Mouse (Mus musculus) embryonic stem cell, embryonic (primary cell): ENCODE results near the gene Bet1l.
"Not testable (repeated sequence)": the region's sequence is repeated elsewhere in the genome, so short reads cannot be mapped to it uniquely, and the experiment has no call there.

Source experiments
- CTCF ChIA-PET, 4 experiments: fragments of 300-600 bp in 2 of 4; fragments of 350-600 bp in 2 of 4; sonication (Branson Sonifier 250); formaldehyde crosslinking; loops; one replicate each; lab custom pipeline; 2022; ENCODE audit warnings: inconsistent platforms in 2 of 4; lab: Charles Lee
- POLR2A ChIA-PET, 4 experiments: fragments of 300-600 bp in 2 of 4; fragments of 350-600 bp in 2 of 4; sonication (Branson Sonifier 250); formaldehyde crosslinking; loops; one replicate each; lab custom pipeline; 2022; ENCODE audit warnings: antibody characterized with exemption in 4 of 4, inconsistent platforms in 1 of 4; lab: Charles Lee

The Bet1l gene

DNA sequence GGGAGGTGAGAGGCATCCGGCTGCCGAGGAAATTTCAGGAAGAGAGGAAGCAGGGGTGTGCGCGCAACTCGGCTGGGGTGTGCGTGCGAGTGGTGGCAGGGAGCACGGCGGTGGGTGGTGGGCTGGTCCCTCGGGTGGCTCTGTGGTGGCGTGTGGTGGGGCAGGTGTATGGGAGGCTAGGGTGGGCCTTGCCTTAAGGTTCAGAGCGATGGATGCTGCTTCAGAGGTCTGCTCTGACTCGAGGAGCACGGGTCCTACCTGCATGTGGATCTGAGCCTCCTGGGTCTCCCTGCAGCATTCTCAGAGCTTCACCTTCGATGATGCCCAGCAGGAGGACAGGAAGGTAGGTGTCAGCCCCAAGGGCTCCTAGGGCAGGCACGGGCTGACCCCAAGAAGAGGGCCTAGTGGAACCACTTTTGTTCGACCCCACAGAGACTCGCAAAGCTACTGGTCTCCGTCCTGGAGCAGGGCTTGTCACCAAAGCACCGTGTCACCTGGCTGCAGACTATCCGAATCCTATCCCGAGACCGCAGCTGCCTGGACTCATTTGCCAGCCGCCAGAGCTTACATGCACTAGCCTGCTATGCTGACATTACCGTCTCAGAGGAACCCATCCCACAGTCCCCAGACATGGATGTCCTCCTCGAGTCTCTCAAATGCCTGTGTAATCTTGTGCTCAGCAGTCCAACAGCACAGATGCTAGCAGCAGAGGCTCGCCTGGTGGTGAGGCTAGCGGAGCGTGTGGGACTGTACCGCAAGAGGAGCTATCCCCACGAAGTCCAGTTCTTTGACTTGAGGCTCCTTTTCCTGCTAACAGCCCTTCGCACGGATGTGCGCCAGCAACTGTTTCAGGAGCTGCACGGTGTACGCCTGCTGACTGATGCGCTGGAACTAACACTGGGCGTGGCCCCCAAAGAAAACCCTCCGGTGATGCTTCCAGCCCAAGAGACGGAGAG lies at the start of gene Bet1l:
Bet1l (minus strand) TSS at position 28 of the 956 bp plus-strand sequence.
- POLR2A ChIA-PET = interaction anchor here in 3 of 4 experiments (0.6 to 6.8 kb wide), 34 partner anchors 10 to 756 kb away, joined by 3 to 50 read pairs (median 5); partner anchors contain the start of genes Psmd13 (in 3 of the 3), Sirt3 (in 3 of the 3), Odf3 (in 2 of the 3) and Fuom (in 1 of the 3)
- CTCF ChIA-PET = interaction anchor here in 3 of 4 experiments (0.6 to 1.5 kb wide), 9 partner anchors 13 to 318 kb away, joined by 3 to 6 read pairs (median 3); partner anchors contain the start of gene Scgb1c1 (in 1 of the 3)

- ChIA-PET POLR2A (interaction anchor here in 2 of 4 experiments (0.9 to 3.2 kb wide), 6 partner anchors 15 to 216 kb away, joined by 4 to 30 read pairs (median 12); partner anchors contain the start of genes Nlrp6 (in 1 of the 2), Psmd13 (in 1 of the 2) and Sirt3 (in 1 of the 2)), CTCF (interaction anchor here (0.6 to 3.9 kb wide), 19 partner anchors 13 to 453 kb away, joined by 3 to 48 read pairs (median 12); partner anchors contain the start of genes Nlrp6 (in 2 of the 4) and Scgb1c1 (in 1 of the 4))
These were observed 49.8 kb upstream of the Bet1l start for GRCm38 (mm10) chr7:140907131-140907530.

- CTCF ChIA-PET = interaction anchor here in 3 of 4 experiments (1.1 to 1.6 kb wide), 7 partner anchors 99 to 271 kb away, joined by 3 to 6 read pairs (median 3); no protein-coding TSS in a partner anchor
These were observed 48.3 kb upstream of the Bet1l start for GRCm38 (mm10) chr7:140905642-140906081.

GRCm38 (mm10) chr7:140903212-140903611 lies 45.8 kb upstream of the Bet1l start:
- ChIA-PET CTCF (interaction anchor here (0.5 to 3.1 kb wide), 61 partner anchors 9 to 1719 kb away, joined by 3 to 50 read pairs (median 4); partner anchors contain the start of genes Scgb1c1 (in 4 of the 4), Odf3 (in 3 of the 4), Sirt3 (in 2 of the 4) and Bet1l (in 1 of the 4)), POLR2A (interaction anchor here in 3 of 4 experiments (0.6 to 2.3 kb wide), 38 partner anchors 9 to 822 kb away, joined by 3 to 12 read pairs (median 4); partner anchors contain the start of genes Sirt3 (in 3 of the 3), Gm45785 (in 2 of the 3), Nlrp6 (in 2 of the 3) and Odf3 (in 2 of the 3))

More at GRCm38 (mm10) chr7:140905642-140906081, 48.3 kb upstream of the Bet1l start:
- POLR2A ChIA-PET = interaction anchor here in 1 of 4 experiments (0.8 to 1.8 kb wide), 4 partner anchors 11 to 70 kb away, joined by 3 to 8 read pairs (median 4); no protein-coding TSS in a partner anchor

- POLR2A ChIA-PET = interaction anchor here in 3 of 4 experiments (0.7 to 2.3 kb wide), 19 partner anchors 8 to 821 kb away, joined by 3 to 12 read pairs (median 4); partner anchors contain the start of genes Sirt3 (in 3 of the 3), Psmd13 (in 2 of the 3), Gm45785 (in 1 of the 3) and Nlrp6 (in 1 of the 3)
- CTCF ChIA-PET = interaction anchor here (0.9 to 3.1 kb wide), 23 partner anchors 9 to 715 kb away, joined by 3 to 50 read pairs (median 5); partner anchors contain the start of genes Scgb1c1 (in 3 of the 4), Odf3 (in 2 of the 4), Pgghg (in 1 of the 4) and Psmd13 (in 1 of the 4)
These were observed 44.9 kb upstream of the Bet1l start for GRCm38 (mm10) chr7:140902036-140902875.

DNA sequence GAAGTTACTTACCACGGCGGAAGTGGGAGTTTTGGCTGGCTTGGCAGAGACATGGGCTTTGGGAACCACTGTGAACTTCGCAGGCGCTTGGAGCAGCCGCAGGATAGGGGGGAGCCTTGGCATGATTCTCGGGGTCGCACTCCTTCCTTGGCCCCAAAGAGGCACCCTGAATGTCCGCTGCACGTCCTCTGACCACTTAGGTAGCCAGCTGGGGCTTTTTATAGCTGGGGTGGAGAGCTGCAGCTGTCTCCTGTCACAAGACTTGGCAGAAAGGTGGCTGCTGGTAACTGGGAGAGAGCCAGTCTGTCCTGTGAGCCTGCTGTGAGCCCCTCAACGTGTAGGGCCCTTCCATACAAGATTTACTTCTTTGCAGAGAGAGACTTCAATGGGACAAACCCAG lies 42.8 kb upstream of the Bet1l start, which contains the start of gene Cox8b:
Cox8b (minus strand) TSS at position 227 of the 400 bp plus-strand sequence.
- CTCF ChIA-PET = no interaction called here
- POLR2A ChIA-PET = interaction anchor here in 2 of 4 experiments (0.9 to 2.5 kb wide), 6 partner anchors 8 to 59 kb away, joined by 3 to 7 read pairs (median 6); no protein-coding TSS in a partner anchor

DNA sequence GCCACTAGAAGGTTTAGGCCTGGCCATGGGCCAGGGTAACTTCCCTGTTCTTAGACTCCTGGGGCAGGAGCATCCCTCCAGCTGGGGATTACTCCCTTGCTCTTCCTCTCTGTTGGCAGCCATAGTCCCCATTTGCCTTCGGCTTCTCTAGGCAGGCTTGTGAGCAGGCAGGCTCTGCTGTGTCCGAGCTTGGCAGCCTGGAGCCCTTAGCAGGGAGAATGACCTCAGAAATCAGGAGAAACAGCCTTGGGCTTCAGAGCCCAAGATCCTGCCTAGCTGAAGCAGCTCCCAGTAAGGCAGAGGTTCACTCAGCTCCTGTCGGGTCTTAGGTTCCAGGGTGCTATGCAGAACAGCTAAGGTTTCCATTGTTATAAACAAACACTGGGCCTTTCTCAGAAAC lies 41.7 kb upstream of the Bet1l start:
- CTCF ChIA-PET = interaction anchor here in 2 of 4 experiments (0.8 to 1.1 kb wide), 3 partner anchors 9 to 54 kb away, joined by 3 to 5 read pairs (median 3); partner anchors contain the start of gene Scgb1c1 (in 2 of the 2)
- POLR2A ChIA-PET = interaction anchor here in 2 of 4 experiments (0.5 to 2.5 kb wide), 14 partner anchors 9 to 326 kb away, joined by 3 to 7 read pairs (median 4); partner anchors contain the start of genes Gm45785 (in 1 of the 2), Psmd13 (in 1 of the 2), Ric8a (in 1 of the 2) and Sirt3 (in 1 of the 2)

DNA sequence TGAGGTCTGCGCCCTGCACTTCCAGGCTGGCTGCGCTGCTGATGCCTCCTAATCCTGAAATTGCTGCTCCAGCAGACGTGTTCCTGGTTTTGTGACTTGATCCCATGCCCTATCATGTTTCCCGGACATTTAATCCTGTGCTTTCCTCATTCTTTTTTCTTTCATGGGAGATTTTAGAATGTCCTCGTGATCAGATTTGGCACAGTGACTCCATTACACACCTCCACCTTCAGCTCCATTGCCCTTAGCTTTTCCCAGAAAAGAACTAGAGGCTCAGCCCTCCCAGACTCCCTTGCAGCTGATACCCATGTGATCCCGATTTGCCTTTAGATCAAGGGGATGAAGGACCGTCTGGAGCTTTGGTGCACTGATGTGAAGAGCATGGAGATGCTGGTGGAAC lies 40.5 kb upstream of the Bet1l start:
- ChIA-PET POLR2A (interaction anchor here in 1 of 4 experiments (1.3 to 1.4 kb wide), 2 partner anchors 15 to 17 kb away, joined by 3 to 4 read pairs; partner anchors contain the start of gene Sirt3), CTCF (interaction anchor here in 1 of 4 experiments (0.9 kb wide), 1 partner anchor 53 kb away, joined by 4 read pairs; the partner anchor contains the start of gene Scgb1c1)

- ChIA-PET POLR2A (interaction anchor here in 3 of 4 experiments (0.6 to 2.0 kb wide), 10 partner anchors 9 to 74 kb away, joined by 3 to 6 read pairs (median 4); partner anchors contain the start of genes Bet1l (in 3 of the 3), Ric8a (in 2 of the 3), Psmd13 (in 1 of the 3) and Sirt3 (in 1 of the 3)), CTCF (interaction anchor here in 1 of 4 experiments (0.9 to 1.2 kb wide), 2 partner anchors 9 to 14 kb away, joined by 4 read pairs; no protein-coding TSS in a partner anchor)
These were observed 37.2 kb upstream of the Bet1l start for GRCm38 (mm10) chr7:140894611-140895010.

DNA sequence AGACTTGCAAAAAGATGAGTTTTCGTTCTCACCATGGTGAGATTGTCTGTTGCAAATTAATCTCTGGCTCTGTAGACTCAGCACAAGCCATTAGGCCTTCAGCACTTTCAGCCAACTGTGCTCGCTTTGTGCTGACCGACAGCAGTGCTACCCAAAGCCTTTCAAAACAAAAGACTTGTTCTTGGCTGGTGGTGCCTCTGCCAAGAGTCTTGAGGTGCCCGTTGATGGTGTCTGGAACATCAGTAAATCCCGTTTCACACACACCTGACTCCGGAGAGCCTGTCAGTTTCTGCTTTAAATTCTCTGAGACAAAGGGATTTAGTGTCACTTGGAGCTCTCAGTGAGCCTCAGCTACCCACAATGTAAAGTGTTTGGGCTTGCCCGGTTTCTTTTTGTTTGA lies 36.7 kb upstream of the Bet1l start:
- ChIA-PET CTCF (interaction anchor here in 1 of 4 experiments (0.9 to 1.2 kb wide), 2 partner anchors 10 to 15 kb away, joined by 4 read pairs; no protein-coding TSS in a partner anchor), POLR2A (interaction anchor here in 3 of 4 experiments (0.7 to 2.0 kb wide), 9 partner anchors 9 to 73 kb away, joined by 3 to 6 read pairs (median 4); partner anchors contain the start of genes Bet1l (in 2 of the 3), Psmd13 (in 1 of the 3), Ric8a (in 1 of the 3) and Sirt3 (in 1 of the 3))

DNA sequence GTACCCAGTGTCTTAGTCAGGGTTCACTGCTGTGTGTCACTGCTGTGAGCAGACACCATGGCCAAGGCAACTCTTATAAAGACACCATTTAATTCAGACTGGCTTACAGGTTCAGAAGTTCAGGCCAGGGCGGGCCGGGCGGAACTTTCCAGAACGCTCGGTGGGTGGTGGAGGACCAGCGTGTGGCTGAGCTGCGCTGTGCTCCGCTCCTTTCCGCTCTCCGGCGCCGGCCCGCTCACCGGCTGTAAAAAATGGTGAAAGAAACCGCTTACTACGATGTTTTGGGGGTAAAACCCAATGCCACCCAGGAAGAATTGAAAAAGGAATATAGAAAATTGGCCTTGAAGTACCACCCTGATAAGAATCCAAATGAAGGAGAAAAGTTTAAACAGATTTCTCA lies 33.3 kb upstream of the Bet1l start:
- POLR2A ChIA-PET = interaction anchor here in 2 of 4 experiments (1.4 to 1.7 kb wide), 3 partner anchors 10 to 179 kb away, joined by 3 to 6 read pairs (median 3); no protein-coding TSS in a partner anchor

GRCm38 (mm10) chr7:140882469-140882803 lies 25.1 kb upstream of the Bet1l start:
- CTCF ChIA-PET = interaction anchor here in 3 of 4 experiments (0.5 to 1.9 kb wide), 6 partner anchors 21 to 694 kb away, joined by 3 to 9 read pairs (median 3); no protein-coding TSS in a partner anchor
- POLR2A ChIA-PET = interaction anchor here (0.5 to 3.1 kb wide), 32 partner anchors 9 to 766 kb away, joined by 3 to 35 read pairs (median 3); partner anchors contain the start of genes Gm45785 (in 3 of the 4), Ric8a (in 3 of the 4), Bet1l (in 2 of the 4) and Zfp941 (in 2 of the 4)

More for the DNA sequence above, 33.3 kb upstream of the Bet1l start:
- CTCF ChIA-PET = not testable (repeated sequence)

GRCm38 (mm10) chr7:140881696-140882468 lies 24.5 kb upstream of the Bet1l start, which contains the start of the genes Psmd13 and Sirt3:
TSS of gene Psmd13 (plus strand) at chr7:140881968.
TSS of gene Sirt3 (minus strand) at chr7:140882309.
- POLR2A ChIA-PET = interaction anchor here (0.6 to 3.1 kb wide), 42 partner anchors 10 to 765 kb away, joined by 3 to 35 read pairs (median 4); partner anchors contain the start of genes Gm45785 (in 3 of the 4), Ric8a (in 3 of the 4), Bet1l (in 2 of the 4) and Zfp941 (in 2 of the 4)
- CTCF ChIA-PET = interaction anchor here in 3 of 4 experiments (0.5 to 1.9 kb wide), 7 partner anchors 21 to 693 kb away, joined by 3 to 9 read pairs (median 3); partner anchors contain the start of gene Pgghg (in 1 of the 3)

- ChIA-PET POLR2A (interaction anchor here (0.6 to 3.1 kb wide), 33 partner anchors 9 to 1233 kb away, joined by 3 to 35 read pairs (median 5); partner anchors contain the start of genes Gm45785 (in 3 of the 4), Bet1l (in 2 of the 4), Ric8a (in 2 of the 4) and Echs1 (in 1 of the 4)), CTCF (interaction anchor here in 2 of 4 experiments (0.6 to 1.9 kb wide), 3 partner anchors 12 to 60 kb away, joined by 3 to 9 read pairs (median 3); partner anchors contain the start of gene Pgghg (in 1 of the 2))
These were observed 23.6 kb upstream of the Bet1l start for GRCm38 (mm10) chr7:140880865-140881515.
